Mouse (Mus musculus): ENCODE data around the gene Tmem209.

DNA sequence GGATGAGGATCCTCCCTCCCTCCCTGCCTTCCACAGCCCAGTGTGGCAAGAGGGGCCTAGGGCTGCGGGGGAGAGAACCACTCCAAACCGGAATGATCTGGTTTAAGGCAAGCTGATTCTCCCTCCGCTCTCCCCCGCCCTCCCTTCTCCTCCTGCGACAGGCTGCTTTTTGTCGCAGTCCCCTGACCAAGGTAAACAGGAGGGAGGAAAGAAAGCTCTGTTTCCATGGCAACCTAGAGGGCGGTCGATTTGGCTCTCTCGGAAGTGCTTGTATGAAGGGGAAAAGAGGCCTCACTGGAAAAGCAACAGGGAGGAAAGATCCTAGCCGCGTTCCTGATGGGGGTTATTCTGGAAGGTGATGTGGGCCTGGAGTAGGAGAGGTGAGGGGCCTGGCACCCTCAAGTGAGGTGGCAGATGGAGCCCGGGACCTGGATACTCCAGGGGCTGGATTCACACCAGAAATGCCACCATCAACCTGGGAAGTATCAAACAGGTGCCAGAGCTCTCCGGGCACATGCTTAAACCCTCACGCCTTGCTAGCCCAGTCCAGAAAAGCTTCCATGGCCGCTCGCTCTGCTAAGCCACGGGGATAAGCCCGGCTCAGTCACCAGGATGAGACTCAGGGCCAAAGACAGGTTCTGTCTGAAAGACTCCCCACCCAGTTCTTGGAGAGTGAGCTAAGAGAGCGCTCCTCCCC is 48.7 kb downstream of the Tmem209 start:
- TF ChIP-seq EP300 (IDR thresholded peaks at IDR 0.05; ENCODE audit: low read depth) (no peak), CTCF (IDR thresholded peaks at IDR 0.05; ENCODE audit: low read depth) (no peak)

All from heart, postnatal 0 days (tissue).